Mouse (Mus musculus) adrenal gland, postnatal 4 days (tissue): ENCODE results near the gene Rab3d. TPM values are rescaled to one million over a fixed set of nuclear protein-coding genes. Genes with fewer than 3 reads are reported as not detected.

ENCODE experiments used
- DNase-seq, 2 experiments: peaks; one replicate each; pipeline ENCODE4 v3.0.0; 2021 to 2022; ENCODE audit warnings: low spot score in 2 of 2, mixed read lengths in 2 of 2
- total RNA-seq, 2 experiments: library from RNA; stranded (reverse); gene quantifications; 2 replicates each; pipeline ENCODE4 v1.2.3; 2021

The Rab3d gene
- total RNA-seq, 2 experiments from 2014 or later, result 55.5 to 60.2 TPM

DNA sequence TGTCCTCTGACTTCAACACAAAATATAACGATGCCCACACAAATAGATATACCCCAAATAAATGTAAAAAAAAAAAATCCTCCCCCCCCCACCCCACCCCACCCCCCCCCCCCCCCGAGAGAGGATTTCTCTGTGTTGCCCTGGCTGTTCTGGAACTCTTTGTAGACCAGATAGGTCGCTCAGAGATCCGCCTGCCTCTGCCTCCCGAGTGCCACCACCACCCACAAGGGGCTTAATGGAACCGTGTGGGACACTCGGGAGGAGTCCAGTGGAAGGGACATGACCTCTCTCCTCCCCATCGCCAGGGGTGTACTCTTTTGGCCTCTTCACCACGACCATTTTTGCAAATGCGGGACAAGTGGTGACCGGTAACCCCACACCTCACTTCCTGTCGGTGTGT lies 25.1 kb upstream of the Rab3d start:
- no peak for DNase-seq

GRCm38 (mm10) chr9:21938234-21938855 lies 20.4 kb upstream of the Rab3d start:
- no peak for DNase-seq

DNA sequence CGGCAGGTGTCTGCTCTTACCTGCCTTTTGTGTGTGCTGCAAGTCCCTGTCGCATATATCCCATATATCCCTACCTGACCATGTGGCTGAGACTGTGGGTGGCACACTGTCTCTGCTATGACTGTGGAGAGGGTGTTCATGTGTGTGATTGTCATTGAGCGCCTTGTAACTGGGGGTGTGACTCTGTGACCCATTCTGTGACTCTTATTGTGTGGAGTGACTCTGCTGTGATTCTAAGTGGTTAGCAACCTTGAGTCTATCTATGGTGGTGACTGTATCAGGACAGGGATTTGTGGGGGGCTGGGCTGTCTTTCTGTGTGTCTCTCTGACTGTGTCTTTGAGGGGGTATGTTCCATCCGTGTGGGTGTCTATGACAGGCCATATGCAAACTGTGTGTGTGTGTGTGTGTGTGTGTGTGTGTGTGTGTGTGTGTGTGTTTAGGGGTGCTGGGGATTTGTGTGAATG lies 19.8 kb upstream of the Rab3d start:
- no peak for DNase-seq

DNA sequence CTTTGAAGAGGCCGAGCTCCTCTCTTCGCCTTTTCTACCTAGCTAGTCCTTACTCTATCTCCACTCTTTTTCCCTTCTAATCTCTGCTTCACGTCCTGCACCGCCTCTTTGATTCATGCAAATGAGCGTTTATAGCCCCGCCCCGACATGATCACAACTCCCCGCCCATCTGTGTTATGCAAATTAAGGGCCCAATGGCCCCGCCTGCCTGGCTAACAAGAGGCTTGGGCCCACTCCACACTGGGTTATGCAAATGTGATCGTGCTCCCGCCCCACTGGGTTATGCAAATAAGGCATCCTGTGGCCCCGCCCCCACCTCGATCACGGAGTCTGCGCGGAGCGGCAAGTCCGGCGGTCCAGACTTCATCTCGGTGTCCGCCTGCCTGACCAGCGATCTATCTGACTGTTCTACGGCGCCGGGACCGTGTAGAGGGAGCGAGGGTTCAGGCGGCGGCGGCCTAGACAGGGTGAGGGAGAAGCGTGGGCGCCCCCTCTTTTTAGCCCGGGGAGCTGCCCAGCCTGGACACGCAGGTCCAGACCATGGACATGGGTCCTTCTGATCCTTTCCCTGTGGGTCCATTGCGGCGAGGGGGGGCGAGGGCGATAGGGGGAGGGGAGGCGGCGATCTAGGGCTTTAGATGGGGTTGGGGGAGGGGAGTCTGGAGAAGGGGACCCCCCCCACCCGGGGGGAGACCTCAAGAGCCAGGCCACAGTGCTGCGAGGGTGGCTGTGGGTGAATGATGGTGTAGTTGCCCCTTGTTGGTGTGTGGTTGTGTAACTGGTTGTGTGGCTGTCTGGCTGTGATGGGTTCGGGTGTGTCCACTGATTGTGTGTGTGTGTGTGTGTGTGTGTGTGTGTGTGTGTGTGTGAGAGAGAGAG lies 18.9 kb upstream of the Rab3d start, which contains the start of gene Plppr2:
Plppr2 (plus strand) TSS at position 342 of the 879 bp plus-strand sequence.
- DNase-seq, result peak; percentile 87 to 98

GRCm38 (mm10) chr9:21935466-21936131 lies 17.6 kb upstream of the Rab3d start:
- no peak for DNase-seq

- no peak for DNase-seq
These were observed 16.0 kb upstream of the Rab3d start for GRCm38 (mm10) chr9:21934021-21934420.

GRCm38 (mm10) chr9:21932445-21933137 lies 14.6 kb upstream of the Rab3d start:
- no peak for DNase-seq

DNA sequence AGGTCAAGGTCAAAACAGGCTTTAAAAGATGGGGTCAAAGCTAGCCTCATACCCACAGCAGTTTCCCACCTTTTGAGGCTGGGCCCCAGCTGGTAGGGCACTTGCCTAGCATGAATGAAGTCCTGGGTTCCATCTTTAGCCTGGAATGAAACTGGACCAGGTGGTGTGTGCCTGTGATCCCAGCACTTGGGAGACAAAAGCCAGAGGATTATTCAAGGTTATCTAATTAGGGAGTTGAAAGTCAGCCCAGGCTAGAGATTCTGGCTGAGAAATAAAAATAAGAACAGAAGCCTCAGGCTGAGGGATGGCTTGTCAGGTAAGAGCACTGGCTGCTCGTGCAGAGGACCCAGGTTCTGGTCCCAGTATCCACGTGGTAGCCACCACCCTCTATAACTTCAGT lies 14.0 kb upstream of the Rab3d start:
- DNase-seq, result no peak

DNA sequence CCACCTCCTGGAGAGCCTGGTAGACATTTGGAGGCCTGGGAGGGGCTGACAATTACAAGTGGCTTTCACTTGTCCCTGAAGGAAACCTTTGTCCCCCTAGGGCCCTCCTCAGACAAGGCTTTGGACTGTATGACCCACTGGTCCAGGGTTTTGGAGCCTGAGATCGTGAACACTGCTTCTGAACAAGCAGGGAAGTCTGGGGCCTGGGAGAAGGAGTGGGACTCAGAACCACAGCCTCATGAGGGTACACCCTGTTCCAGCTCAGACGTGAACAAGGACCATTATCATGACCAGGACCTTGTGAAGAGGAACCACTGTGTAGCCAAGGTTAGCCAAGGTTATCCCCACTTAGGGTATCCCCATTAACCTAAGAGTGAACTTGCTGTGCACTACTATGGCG lies 11.2 kb upstream of the Rab3d start:
- no peak for DNase-seq

DNA sequence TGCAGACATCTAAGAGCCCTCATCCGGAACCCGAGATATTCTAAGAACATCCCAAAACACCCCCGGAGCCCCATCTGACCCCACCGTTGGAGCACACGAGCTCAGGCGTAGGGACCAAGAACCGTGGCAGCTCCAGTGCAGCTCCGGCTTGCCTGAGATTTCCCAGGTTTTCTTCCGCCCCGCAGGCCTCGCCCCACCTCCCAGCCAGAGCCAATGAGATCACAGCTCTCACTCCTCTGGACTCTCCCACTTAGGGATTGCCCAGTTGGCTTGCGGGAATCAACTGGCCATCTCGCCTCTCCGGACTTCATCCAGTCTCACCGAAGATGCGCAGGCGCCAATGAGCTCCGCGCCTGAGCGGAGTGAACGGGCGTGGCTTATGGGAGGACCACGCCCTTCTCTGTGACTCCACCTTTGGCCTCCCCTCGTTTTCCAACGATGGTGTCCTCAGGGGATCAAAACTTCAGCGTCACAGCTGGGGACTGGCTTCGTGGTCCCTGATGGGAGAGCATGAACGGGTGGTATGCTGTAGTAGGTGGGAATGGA lies 9.3 kb upstream of the Rab3d start, which contains the start of the genes Ccdc159 and Tmem205:
Ccdc159 (plus strand) TSS at position 264 of the 546 bp plus-strand sequence.
Tmem205 (minus strand) TSS at position 349 of the 546 bp plus-strand sequence.
- DNase-seq, result peak; percentile 71 to 82

- DNase-seq, result no peak
These were observed 8.8 kb upstream of the Rab3d start for GRCm38 (mm10) chr9:21926784-21927183.

DNA sequence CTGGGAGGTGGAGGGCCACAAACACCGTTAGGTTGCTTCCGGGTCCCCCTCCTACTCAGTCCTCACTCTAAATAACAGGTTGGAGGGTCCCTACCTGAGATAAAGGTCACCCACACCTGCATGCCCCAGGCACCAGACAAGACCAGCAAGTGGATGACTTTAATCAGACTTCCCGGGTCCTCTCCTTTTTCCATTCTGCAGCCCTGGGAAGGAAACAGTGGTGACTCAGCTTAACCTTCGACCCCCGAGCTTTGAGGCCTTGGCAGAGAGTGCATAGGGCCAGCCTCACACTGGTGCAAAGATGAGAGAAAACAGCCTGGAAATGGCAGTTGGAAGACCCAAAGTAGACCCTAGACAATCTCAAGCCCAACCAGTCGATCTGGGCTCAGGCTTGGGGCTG lies 8.2 kb upstream of the Rab3d start:
- no peak for DNase-seq

GRCm38 (mm10) chr9:21925506-21925905 lies 7.5 kb upstream of the Rab3d start:
- DNase-seq, result no peak

GRCm38 (mm10) chr9:21925034-21925433 lies 7.0 kb upstream of the Rab3d start:
- no peak for DNase-seq

- peak; percentile 62 to 87 for DNase-seq
These were observed 6.1 kb upstream of the Rab3d start for GRCm38 (mm10) chr9:21924099-21924493.

- DNase-seq, result no peak
These were observed 5.6 kb upstream of the Rab3d start for GRCm38 (mm10) chr9:21923490-21924098.

DNA sequence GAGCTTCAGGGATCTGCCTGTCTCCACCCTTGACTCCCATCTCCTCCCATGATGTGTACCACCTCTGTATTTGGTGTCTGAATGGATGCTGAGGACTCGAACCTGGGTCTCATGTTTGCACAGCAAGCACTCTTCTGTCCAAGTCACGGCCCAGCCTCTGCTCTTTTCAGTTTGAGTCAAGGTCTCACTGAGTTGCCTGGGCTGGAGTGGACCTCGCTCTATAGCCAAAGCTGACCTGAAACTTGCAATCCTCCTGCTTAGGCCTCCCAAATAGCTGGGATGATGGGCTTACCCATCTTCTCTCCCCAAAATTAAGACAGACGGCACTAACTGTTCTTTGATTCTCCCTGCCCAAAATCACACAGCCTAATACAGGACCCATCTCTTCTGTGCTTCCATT lies 5.0 kb upstream of the Rab3d start:
- no peak for DNase-seq

DNA sequence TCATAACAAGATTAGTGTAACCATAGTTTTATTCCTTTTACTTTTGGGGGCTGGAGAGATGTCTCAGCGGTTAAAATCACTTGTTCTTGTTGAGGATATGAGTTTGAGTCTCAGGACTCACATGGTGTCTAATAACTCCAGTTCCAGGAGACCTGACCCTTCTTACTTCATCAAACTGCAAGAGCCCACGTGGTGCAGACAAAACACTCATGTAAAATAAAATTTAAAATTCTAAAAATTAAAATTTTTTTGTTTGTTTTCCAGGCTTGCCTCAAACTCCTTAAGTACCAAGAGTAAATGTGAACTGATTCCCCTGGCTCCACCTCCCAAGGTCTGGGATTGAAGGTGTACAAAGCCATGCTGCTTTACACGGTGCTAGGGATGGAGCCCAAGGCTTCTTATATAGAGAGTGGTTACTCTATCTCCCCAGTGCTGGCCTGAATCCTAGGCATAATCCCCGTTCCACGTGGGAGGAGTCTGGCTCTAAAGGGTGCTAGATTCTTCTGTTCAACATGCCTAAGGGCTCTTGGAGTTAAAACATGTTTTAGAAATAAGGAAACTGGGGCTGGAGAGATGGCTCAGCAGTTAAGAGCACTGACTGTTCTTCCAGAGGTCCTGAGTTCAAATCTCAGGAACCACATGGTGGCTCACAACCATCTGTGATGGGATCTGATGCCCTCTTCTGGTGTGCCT lies 846 bp upstream of the Rab3d start:
- DNase-seq, result no peak

DNA sequence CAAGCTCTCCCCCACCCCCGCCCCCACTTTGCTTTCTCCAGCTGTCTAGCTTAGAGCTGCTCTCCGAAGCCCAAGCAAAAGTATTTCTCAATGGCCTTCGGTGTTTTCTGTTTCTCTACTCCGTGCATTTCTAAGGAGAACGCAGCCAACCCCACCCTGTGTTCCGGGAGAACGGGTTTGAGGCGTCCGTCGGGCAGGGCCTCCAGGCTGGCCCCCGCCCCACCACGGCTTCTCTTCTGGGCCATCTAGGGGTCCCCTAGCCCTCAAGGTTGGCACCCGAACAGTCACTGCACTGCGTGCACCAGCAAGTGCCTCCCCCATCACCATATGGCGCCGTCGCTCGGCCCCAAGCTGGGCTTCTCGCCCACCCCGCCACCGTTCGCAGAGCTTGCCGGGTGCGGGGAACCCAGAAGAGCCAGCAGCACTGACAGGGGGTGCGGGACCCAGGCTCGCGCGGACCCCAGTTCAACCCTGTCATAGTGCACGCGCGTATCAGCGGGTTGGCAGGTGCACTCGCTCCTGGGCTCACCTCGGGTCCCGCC lies 428 bp downstream of the Rab3d start:
- DNase-seq, result peak in 1 of 2 experiments; percentile 14
